Mouse (Mus musculus) forebrain, embryonic 12.5 days (tissue): ENCODE data around the gene Nrxn2. TPM values are rescaled to one million over a fixed set of nuclear protein-coding genes. Genes with fewer than 3 reads are reported as not detected.

ENCODE experiments used
- ATAC-seq: fragments of 200-750 bp; cut with Nextera tagmentation; 2 replicates; pipeline ENCODE4 v1.8.0; 2017; ENCODE audit warnings: moderate TSS enrichment; ENCODE audit not compliant: low FRiP score
- H3K27ac ChIP-seq: fragments of 300-500 bp; sonication (generic); 2 replicates; pipeline ENCODE4 v1.5.1; 2016; ENCODE audit warnings: mild to moderate bottlenecking
- H3K27me3 ChIP-seq: fragments of 300-500 bp; sonication (generic); 2 replicates; pipeline ENCODE4 v1.6.1; 2016; ENCODE audit warnings: mild to moderate bottlenecking
- H3K36me3 ChIP-seq: fragments of 300-500 bp; sonication (generic); replicated peaks from 2 replicates; pipeline ENCODE4 v1.6.1; 2016; ENCODE audit warnings: mild to moderate bottlenecking
- H3K4me1 ChIP-seq: fragments of 300-500 bp; sonication (generic); 2 replicates; pipeline ENCODE4 v1.6.1; 2016
- H3K4me2 ChIP-seq: fragments of 300-500 bp; sonication (generic); 2 replicates; pipeline ENCODE4 v1.6.1; 2016; ENCODE audit warnings: mild to moderate bottlenecking, moderate library complexity
- H3K4me3 ChIP-seq: fragments of 300-500 bp; sonication (generic); replicated peaks from 2 replicates; pipeline ENCODE4 v1.5.1; 2016; ENCODE audit warnings: mild to moderate bottlenecking
- H3K9ac ChIP-seq: fragments of 300-500 bp; sonication (generic); 2 replicates; pipeline ENCODE4 v1.6.1; 2016; ENCODE audit warnings: mild to moderate bottlenecking
- H3K9me3 ChIP-seq: fragments of 300-500 bp; sonication (generic); 2 replicates; pipeline ENCODE4 v1.6.1; 2016
- WGBS: fragments of 180-500 bp; shearing (Covaris S2); methylation state at CpG from one replicate; pipeline ENCODE4 v1.1.7; 2016; 5-methylcytosine and 5-hydroxymethylcytosine counted together
- polyA plus RNA-seq: library from polyadenylated mRNA; unstranded; fragments of >200 nt; fragmentation: Nextera tagmentation; extraction: Ambion mirVana; gene quantifications from 2 replicates; pipeline ENCODE4 v1.2.1, GENCODE M21; 2016

Gene Nrxn2
- polyA plus RNA-seq, 1 experiment from 2014 or later = 17.1 TPM

- peaks cover 80% of the 10 kb centered on the region for H3K4me1 ChIP-seq
- ATAC-seq = peak; percentile 55
These were observed 83.6 kb downstream of the Nrxn2 start for GRCm38 (mm10) chr19:6502035-6502541.

GRCm38 (mm10) chr19:6502543-6503319 is 84.2 kb downstream of the Nrxn2 start:
- 4% methylated on average over 20 of the region's 20 CpGs for WGBS
- Histone ChIP-seq H3K9ac (peak overlapping the region; percentile 67), H3K4me2 (peak overlapping the region; percentile 97), H3K27ac (peak overlapping the region; percentile 87), H3K4me1 (peaks cover 83% of the 10 kb centered on the region), H3K36me3 (peaks cover 15% of the 10 kb centered on the region), H3K27me3 (peaks cover 26% of the 10 kb centered on the region), H3K9me3 (no peaks in the 10 kb centered on the region), H3K4me3 (peak overlapping the region; percentile 53)
- peak; percentile 52 for ATAC-seq

More at GRCm38 (mm10) chr19:6502035-6502541, 83.6 kb downstream of the Nrxn2 start:
- peak overlapping the region; percentile 87 for H3K27ac ChIP-seq
- 0% methylated on average over 25 of the region's 25 CpGs for WGBS
- peak overlapping the region; percentile 53 for H3K4me3 ChIP-seq
- H3K9me3 ChIP-seq = no peaks in the 10 kb centered on the region
- H3K9ac ChIP-seq = peak overlapping the region; percentile 67
- peaks cover 15% of the 10 kb centered on the region for H3K36me3 ChIP-seq
- peaks cover 26% of the 10 kb centered on the region for H3K27me3 ChIP-seq
- peak overlapping the region; percentile 97 for H3K4me2 ChIP-seq

GRCm38 (mm10) chr19:6503926-6504655 is 85.6 kb downstream of the Nrxn2 start:
- Histone ChIP-seq H3K36me3 (peaks cover 15% of the 10 kb centered on the region), H3K4me3 (no peak overlapping the region), H3K9me3 (no peaks in the 10 kb centered on the region), H3K4me1 (peaks cover 76% of the 10 kb centered on the region), H3K4me2 (peak overlapping the region; percentile 6), H3K27ac (peak overlapping the region; percentile 50), H3K27me3 (peaks cover 17% of the 10 kb centered on the region), H3K9ac (peak overlapping the region; percentile 33; the same call in 1 of the 2 replicates)
- peak; percentile 4; the same call in 1 of the 2 replicates for ATAC-seq
- WGBS = 54% methylated on average over 16 of the region's 16 CpGs

GRCm38 (mm10) chr19:6504656-6505045 is 86.1 kb downstream of the Nrxn2 start:
- Histone ChIP-seq H3K4me3 (no peak overlapping the region), H3K9ac (peak overlapping the region; percentile 33; the same call in 1 of the 2 replicates), H3K4me1 (peaks cover 70% of the 10 kb centered on the region), H3K4me2 (peak overlapping the region; percentile 6; the same call in 1 of the 2 replicates), H3K9me3 (no peaks in the 10 kb centered on the region), H3K36me3 (peaks cover 20% of the 10 kb centered on the region), H3K27me3 (peaks cover 12% of the 10 kb centered on the region), H3K27ac (peak overlapping the region; percentile 50)
- no peak for ATAC-seq
- WGBS = 89% methylated on average over 12 of the region's 12 CpGs

DNA sequence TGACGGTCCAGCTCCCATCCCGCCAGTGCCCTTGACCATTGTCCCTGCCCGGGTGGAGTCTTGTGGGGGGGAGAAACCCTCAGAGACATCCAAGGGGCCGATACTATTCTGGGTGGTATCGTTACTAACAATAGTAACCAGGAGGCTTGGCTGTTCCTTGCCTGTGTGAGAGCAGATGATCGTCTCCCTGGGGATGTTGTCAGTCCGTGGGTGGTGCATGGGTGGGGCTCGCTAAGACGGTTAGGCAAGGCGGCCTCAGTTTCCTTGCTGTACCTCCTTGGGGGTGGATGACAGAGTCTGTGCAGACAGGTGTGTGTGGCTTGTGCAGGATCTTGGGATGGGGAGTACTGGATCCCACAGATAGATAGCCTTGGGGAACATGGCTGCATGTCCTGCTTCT is 88.9 kb downstream of the Nrxn2 start:
- H3K36me3 ChIP-seq = peaks cover 35% of the 10 kb centered on the region
- ATAC-seq = no peak
- H3K4me3 ChIP-seq = no peak overlapping the region
- H3K4me1 ChIP-seq = peaks cover 47% of the 10 kb centered on the region
- no peak overlapping the region for H3K4me2 ChIP-seq
- H3K9ac ChIP-seq = no peak overlapping the region
- H3K9me3 ChIP-seq = no peaks in the 10 kb centered on the region
- no peaks in the 10 kb centered on the region; the same call in 1 of the 2 replicates for H3K27me3 ChIP-seq
- 62% methylated on average over 10 of the region's 10 CpGs for WGBS
- no peak overlapping the region for H3K27ac ChIP-seq

- ATAC-seq = no peak
- no peak overlapping the region for H3K9ac ChIP-seq
These were observed 91.3 kb downstream of the Nrxn2 start for GRCm38 (mm10) chr19:6509881-6510280.

DNA sequence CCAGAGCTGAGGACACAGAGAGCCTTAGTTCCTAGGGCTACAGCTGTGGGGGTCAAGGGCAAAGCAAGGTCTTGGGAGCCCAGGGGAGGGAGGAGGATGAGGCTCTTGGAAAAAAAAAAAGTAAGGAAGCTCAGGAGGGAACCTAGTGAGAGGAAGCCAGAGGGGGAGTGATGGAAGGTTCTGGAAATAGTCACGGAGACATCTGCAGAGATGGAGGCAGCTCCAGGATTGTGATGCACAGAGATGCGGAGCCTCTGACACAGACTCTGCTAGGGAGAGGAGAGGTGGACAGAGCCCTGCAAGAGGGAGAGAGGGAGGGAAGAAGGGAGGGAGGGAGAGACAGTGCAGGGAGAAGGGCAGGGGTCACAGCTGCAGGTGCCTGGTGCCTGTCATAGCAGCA is 92.0 kb downstream of the Nrxn2 start:
- H3K4me1 ChIP-seq = peaks cover 44% of the 10 kb centered on the region
- no peak for ATAC-seq
- H3K36me3 ChIP-seq = peaks cover 31% of the 10 kb centered on the region
- H3K27ac ChIP-seq = no peak overlapping the region
- no peak overlapping the region for H3K4me3 ChIP-seq
- no peak overlapping the region for H3K4me2 ChIP-seq
- 92% methylated on average over 2 of the region's 2 CpGs for WGBS
- no peaks in the 10 kb centered on the region; the same call in 1 of the 2 replicates for H3K27me3 ChIP-seq
- H3K9me3 ChIP-seq = no peaks in the 10 kb centered on the region
- no peak overlapping the region for H3K9ac ChIP-seq

More at GRCm38 (mm10) chr19:6509881-6510280, 91.3 kb downstream of the Nrxn2 start:
- Histone ChIP-seq H3K4me1 (peaks cover 46% of the 10 kb centered on the region), H3K9me3 (no peaks in the 10 kb centered on the region), H3K27ac (no peak overlapping the region), H3K36me3 (peaks cover 37% of the 10 kb centered on the region), H3K4me3 (no peak overlapping the region), H3K4me2 (no peak overlapping the region), H3K27me3 (no peaks in the 10 kb centered on the region; the same call in 1 of the 2 replicates)
- 81% methylated on average over 10 of the region's 10 CpGs for WGBS

GRCm38 (mm10) chr19:6513389-6514139 is 95.0 kb downstream of the Nrxn2 start:
- Histone ChIP-seq H3K4me2 (peak overlapping the region; percentile 8), H3K4me3 (no peak overlapping the region)
- WGBS = 4% methylated on average over 15 of the region's 15 CpGs

DNA sequence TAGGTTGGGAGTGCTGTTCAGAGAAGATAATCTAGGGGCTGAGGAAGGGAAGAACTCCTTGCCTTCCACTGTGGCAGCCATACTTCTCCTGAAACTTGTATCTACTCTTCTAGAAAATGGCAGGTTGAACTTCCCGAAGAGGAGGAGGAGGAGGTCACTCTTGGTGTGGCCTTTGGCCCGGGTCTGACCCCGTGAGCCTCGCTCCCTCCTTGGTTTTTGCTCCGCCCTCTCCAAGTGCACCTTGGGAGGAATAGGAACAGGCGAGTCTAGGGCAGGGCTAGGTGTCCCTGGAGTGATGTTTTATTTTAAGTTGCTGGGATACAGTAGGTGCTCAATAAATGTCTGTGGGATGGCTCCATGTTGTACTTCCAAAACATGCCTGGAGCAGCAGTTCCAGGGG is 96.4 kb downstream of the Nrxn2 start:
- Histone ChIP-seq H3K36me3 (peaks cover 39% of the 10 kb centered on the region), H3K27me3 (no peaks in the 10 kb centered on the region; the same call in 1 of the 2 replicates), H3K4me1 (peaks cover 67% of the 10 kb centered on the region), H3K4me3 (no peak overlapping the region), H3K27ac (no peak overlapping the region), H3K9me3 (no peaks in the 10 kb centered on the region), H3K9ac (no peak overlapping the region), H3K4me2 (no peak overlapping the region)
- 77% methylated on average over 6 of the region's 6 CpGs for WGBS
- no peak for ATAC-seq

More at GRCm38 (mm10) chr19:6513389-6514139, 95.0 kb downstream of the Nrxn2 start:
- Histone ChIP-seq H3K9ac (peak overlapping the region; percentile 17; the same call in 1 of the 2 replicates), H3K4me1 (peaks cover 54% of the 10 kb centered on the region), H3K27ac (no peak overlapping the region), H3K27me3 (no peaks in the 10 kb centered on the region; the same call in 1 of the 2 replicates), H3K9me3 (no peaks in the 10 kb centered on the region), H3K36me3 (peaks cover 46% of the 10 kb centered on the region)
- ATAC-seq = peak; percentile 45; the same call in 1 of the 2 replicates

GRCm38 (mm10) chr19:6515448-6515847 is 96.9 kb downstream of the Nrxn2 start:
- H3K27ac ChIP-seq = no peak overlapping the region
- ATAC-seq = no peak
- no peak overlapping the region for H3K4me3 ChIP-seq
- no peak overlapping the region for H3K9ac ChIP-seq
- no peak overlapping the region for H3K4me2 ChIP-seq
- WGBS = 75% methylated on average over 5 of the region's 5 CpGs
- no peaks in the 10 kb centered on the region for H3K9me3 ChIP-seq
- H3K27me3 ChIP-seq = no peaks in the 10 kb centered on the region; the same call in 1 of the 2 replicates
- peaks cover 44% of the 10 kb centered on the region for H3K36me3 ChIP-seq
- H3K4me1 ChIP-seq = peaks cover 72% of the 10 kb centered on the region

DNA sequence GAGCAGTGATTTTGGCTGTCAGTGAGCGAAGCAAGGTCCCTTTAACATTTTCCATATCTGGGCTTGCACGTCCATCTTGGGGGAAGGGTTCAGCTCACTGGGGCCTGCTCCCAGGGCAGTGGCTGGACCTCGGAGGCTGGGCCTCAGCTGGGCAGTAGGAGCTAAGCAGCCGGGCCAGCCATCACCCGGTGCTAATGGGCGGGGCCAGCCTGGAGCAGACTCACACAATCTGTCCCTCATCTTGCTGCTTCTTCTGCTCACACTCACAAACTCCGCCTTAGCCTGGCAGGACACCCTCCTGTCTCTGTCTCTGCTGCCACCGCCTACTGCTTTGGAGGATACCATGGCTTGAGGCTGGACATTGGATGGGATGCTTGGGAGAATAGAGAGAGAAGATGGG is 97.6 kb downstream of the Nrxn2 start:
- H3K27me3 ChIP-seq = no peaks in the 10 kb centered on the region; the same call in 1 of the 2 replicates
- peaks cover 72% of the 10 kb centered on the region for H3K4me1 ChIP-seq
- no peak for ATAC-seq
- H3K9me3 ChIP-seq = no peaks in the 10 kb centered on the region
- H3K27ac ChIP-seq = no peak overlapping the region
- H3K4me3 ChIP-seq = no peak overlapping the region
- peaks cover 45% of the 10 kb centered on the region for H3K36me3 ChIP-seq
- H3K9ac ChIP-seq = no peak overlapping the region
- 76% methylated on average over 8 of the region's 8 CpGs for WGBS
- no peak overlapping the region for H3K4me2 ChIP-seq
